Mouse (Mus musculus) myocyte (in vitro differentiated cells): ENCODE results near the gene Wsb2. TPM values are rescaled to one million over a fixed set of nuclear protein-coding genes. Genes with fewer than 3 reads are reported as not detected.

Experiments used
- H3K27me3 ChIP-seq: one replicate; pipeline ENCODE4 v1.6.1; 2011; ENCODE audit not compliant: control insufficient read depth, insufficient read depth, insufficient read length
- H3K36me3 ChIP-seq: one replicate; pipeline ENCODE4 v1.6.1; 2011; ENCODE audit not compliant: control insufficient read depth, insufficient read depth
- H3K4me2 ChIP-seq: one replicate; pipeline ENCODE4 v1.6.1; 2011; ENCODE audit warnings: low read depth, control low read depth
- H3K4me3 ChIP-seq: one replicate; pipeline ENCODE4 v1.5.1; 2011; ENCODE audit warnings: mild to moderate bottlenecking, control low read depth, moderate library complexity
- H3K79me2 ChIP-seq: one replicate; pipeline ENCODE4 v1.6.1; 2011; ENCODE audit not compliant: control insufficient read depth, insufficient read depth
- H3ac ChIP-seq: one replicate; pipeline ENCODE4 v1.6.1; 2011; ENCODE audit not compliant: control insufficient read depth, insufficient read length
- CEBPB ChIP-seq: IDR thresholded peaks from 2 replicates; pipeline ENCODE4 v1.6.1; 2011; ENCODE audit warnings: mild to moderate bottlenecking, moderate library complexity; ENCODE audit not compliant: poor library complexity, insufficient read depth, severe bottlenecking
- E2F4 ChIP-seq: IDR thresholded peaks from one replicate; pipeline ENCODE4 v1.6.1; 2011; ENCODE audit warnings: mild to moderate bottlenecking, control low read depth, moderate library complexity; ENCODE audit not compliant: insufficient read depth
- MAX ChIP-seq: IDR thresholded peaks from one replicate; pipeline ENCODE4 v1.6.1; 2011; ENCODE audit warnings: low read depth, mild to moderate bottlenecking, control low read depth
- MYOD1 ChIP-seq, 3 experiments: IDR thresholded peaks; one replicate each; pipeline ENCODE4 v1.6.1; 2011; ENCODE audit warnings: control low read depth in 2 of 3, low read depth in 2 of 3, mild to moderate bottlenecking in 2 of 3, moderate library complexity in 1 of 3; ENCODE audit not compliant: insufficient read length in 2 of 3, control insufficient read depth in 1 of 3
- MYOG ChIP-seq, 3 experiments: IDR thresholded peaks; one replicate each; pipeline ENCODE4 v1.6.1; 2011; ENCODE audit warnings: control low read depth in 2 of 3, low read depth in 2 of 3, mild to moderate bottlenecking in 2 of 3; ENCODE audit not compliant: insufficient read length in 2 of 3, control insufficient read depth in 1 of 3, insufficient read depth in 1 of 3
- POLR2A ChIP-seq: IDR thresholded peaks from one replicate; pipeline ENCODE4 v1.6.1; 2011; ENCODE audit warnings: low read depth, mild to moderate bottlenecking, control low read depth, moderate library complexity; ENCODE audit not compliant: insufficient read length
- POLR2AphosphoS2 ChIP-seq: IDR thresholded peaks from one replicate; pipeline ENCODE4 v1.6.1; 2011; ENCODE audit warnings: low read depth, control low read depth; ENCODE audit not compliant: insufficient read length
- REST ChIP-seq: IDR thresholded peaks from one replicate; pipeline ENCODE4 v1.6.1; 2011; ENCODE audit warnings: mild to moderate bottlenecking, control low read depth, moderate library complexity; ENCODE audit not compliant: insufficient read depth, insufficient read length
- SRF ChIP-seq: IDR thresholded peaks from one replicate; pipeline ENCODE4 v1.6.1; 2011; ENCODE audit warnings: low read depth; ENCODE audit not compliant: control insufficient read depth, insufficient read length
- TCF12 ChIP-seq: IDR thresholded peaks from one replicate; pipeline ENCODE4 v1.6.1; 2011; ENCODE audit warnings: mild to moderate bottlenecking, control low read depth; ENCODE audit not compliant: poor library complexity, insufficient read depth, severe bottlenecking
- TCF3 ChIP-seq: IDR thresholded peaks from one replicate; pipeline ENCODE4 v1.6.1; 2011; ENCODE audit warnings: low read depth, control low read depth; ENCODE audit not compliant: insufficient read length
- USF1 ChIP-seq: IDR thresholded peaks from one replicate; pipeline ENCODE4 v1.6.1; 2011; ENCODE audit warnings: low read depth, mild to moderate bottlenecking, control low read depth, moderate library complexity
- polyA plus RNA-seq: library from polyadenylated mRNA; unstranded; fragments of >200 nt; fragmentation: generic; extraction: Trizol; gene quantifications from one replicate; pipeline ENCODE4 v1.2.1, GENCODE M21; 2012; ENCODE audit warnings: missing spikeins

Gene Wsb2
- polyA plus RNA-seq, 1 experiment = 142 TPM

- no peak overlapping the region for H3ac ChIP-seq
- TF ChIP-seq E2F4 (no peak), SRF (no peak), MYOG (IDR thresholded peaks at IDR 0.05; ENCODE audit: control insufficient read depth in 1 of 3, insufficient read depth in 1 of 3, insufficient read length in 2 of 3, low read depth in 2 of 3) (no peak), CEBPB (no peak), MAX (no peak), POLR2A (no peak), MYOD1 (IDR thresholded peaks at IDR 0.05; ENCODE audit: control insufficient read depth in 1 of 3, insufficient read length in 2 of 3, low read depth in 2 of 3) (no peak), TCF12 (no peak), POLR2AphosphoS2 (no peak), USF1 (no peak), REST (no peak), TCF3 (no peak)
- no peaks in the 10 kb centered on the region for H3K27me3 ChIP-seq
- no peaks in the 10 kb centered on the region for H3K36me3 ChIP-seq
- peaks cover 28% of the 10 kb centered on the region for H3K79me2 ChIP-seq
- peak overlapping the region; percentile 82 for H3K4me3 ChIP-seq
- H3K4me2 ChIP-seq = peak overlapping the region; percentile 85
These were observed 1.3 kb upstream of the Wsb2 start for GRCm38 (mm10) chr5:117355648-117356303.

GRCm38 (mm10) chr5:117356365-117357128 is 557 bp upstream of the Wsb2 start:
- Histone ChIP-seq H3K27me3 (no peaks in the 10 kb centered on the region), H3K79me2 (peaks cover 35% of the 10 kb centered on the region), H3K4me2 (peak overlapping the region; percentile 85), H3K36me3 (no peaks in the 10 kb centered on the region), H3K4me3 (peak overlapping the region; percentile 82), H3ac (peak overlapping the region; percentile 81)
- TF ChIP-seq MAX (no peak), USF1 (no peak), POLR2A (no peak), E2F4 (no peak), CEBPB (no peak), MYOG (IDR thresholded peaks at IDR 0.05; ENCODE audit: control insufficient read depth in 1 of 3, insufficient read depth in 1 of 3, insufficient read length in 2 of 3, low read depth in 2 of 3) (no peak), MYOD1 (IDR thresholded peaks at IDR 0.05; ENCODE audit: control insufficient read depth in 1 of 3, insufficient read length in 2 of 3, low read depth in 2 of 3) (no peak), SRF (no peak), TCF12 (no peak), POLR2AphosphoS2 (no peak), REST (no peak), TCF3 (no peak)

DNA sequence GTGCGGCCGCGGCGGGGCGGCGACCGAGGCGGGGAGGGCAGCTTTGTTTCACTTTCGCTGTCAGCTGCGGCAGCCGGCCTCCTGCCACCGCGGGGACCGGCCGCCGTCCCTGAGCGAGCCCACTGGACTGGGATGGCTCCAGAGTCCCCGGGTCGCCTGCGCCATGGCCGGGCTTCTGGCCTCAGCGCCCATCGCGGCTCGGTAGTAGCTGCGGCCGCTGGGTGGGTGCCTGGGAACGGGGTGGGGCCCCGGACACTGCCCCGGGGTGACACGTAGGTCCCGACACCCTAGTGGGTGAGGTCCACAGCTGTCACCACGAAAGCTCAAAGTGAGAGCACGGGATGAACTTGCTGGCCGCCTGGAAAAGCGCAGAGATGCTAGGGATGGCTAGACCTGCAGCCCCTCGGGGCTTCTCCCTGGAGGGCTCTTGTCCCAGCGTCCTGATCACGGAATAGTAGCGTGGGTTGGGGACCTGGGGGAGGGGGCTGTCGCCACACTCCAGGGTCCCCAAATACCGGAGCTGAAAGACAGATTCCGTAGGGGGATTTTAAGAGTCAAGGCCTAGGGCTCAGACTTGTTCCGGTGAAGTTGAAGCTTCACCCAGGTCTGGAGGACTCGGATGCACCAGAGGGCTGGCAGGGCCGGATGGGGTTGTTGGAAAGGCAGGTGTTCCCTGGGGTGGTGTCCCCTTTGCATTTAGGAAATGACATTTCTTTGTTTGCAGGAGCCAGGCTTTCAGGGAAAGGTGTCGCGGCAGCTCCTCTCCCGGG is 559 bp downstream of the Wsb2 start:
- H3K4me2 ChIP-seq = peak overlapping the region; percentile 81
- peak overlapping the region; percentile 82 for H3K4me3 ChIP-seq
- TF ChIP-seq MYOD1 (IDR thresholded peaks at IDR 0.05; ENCODE audit: control insufficient read depth in 1 of 3, insufficient read length in 2 of 3, low read depth in 2 of 3) (peak in 1 of 3 experiments; percentile 72), MYOG (IDR thresholded peaks at IDR 0.05; ENCODE audit: control insufficient read depth in 1 of 3, insufficient read depth in 1 of 3, insufficient read length in 2 of 3, low read depth in 2 of 3) (peak; percentile 31 to 80 (median 56)), USF1 (no peak), POLR2AphosphoS2 (no peak)
- no peaks in the 10 kb centered on the region for H3K27me3 ChIP-seq
- H3ac ChIP-seq = peak overlapping the region; percentile 81
- no peaks in the 10 kb centered on the region for H3K36me3 ChIP-seq
- H3K79me2 ChIP-seq = peaks cover 46% of the 10 kb centered on the region

- peak overlapping the region; percentile 81 for H3ac ChIP-seq
- no peaks in the 10 kb centered on the region for H3K27me3 ChIP-seq
- no peak for TF ChIP-seq CEBPB
- TF ChIP-seq POLR2A = no peak
- no peak for TF ChIP-seq MAX
- no peak for TF ChIP-seq TCF3
- TF ChIP-seq MYOD1 (IDR thresholded peaks at IDR 0.05; ENCODE audit: control insufficient read depth in 1 of 3, insufficient read length in 2 of 3, low read depth in 2 of 3) = no peak
- TF ChIP-seq E2F4 = no peak
- TF ChIP-seq MYOG (IDR thresholded peaks at IDR 0.05; ENCODE audit: control insufficient read depth in 1 of 3, insufficient read depth in 1 of 3, insufficient read length in 2 of 3, low read depth in 2 of 3) = no peak
- no peak for TF ChIP-seq USF1
- no peak for TF ChIP-seq TCF12
- no peak for TF ChIP-seq SRF
- TF ChIP-seq REST = no peak
- no peak for TF ChIP-seq POLR2AphosphoS2
- H3K4me3 ChIP-seq = peak overlapping the region; percentile 82
- H3K36me3 ChIP-seq = no peaks in the 10 kb centered on the region
- H3K4me2 ChIP-seq = peak overlapping the region; percentile 81
- peaks cover 50% of the 10 kb centered on the region for H3K79me2 ChIP-seq
These were observed 1.1 kb downstream of the Wsb2 start for GRCm38 (mm10) chr5:117358248-117358630.
